Mouse (Mus musculus): ENCODE results near the gene Creg1.

DNA sequence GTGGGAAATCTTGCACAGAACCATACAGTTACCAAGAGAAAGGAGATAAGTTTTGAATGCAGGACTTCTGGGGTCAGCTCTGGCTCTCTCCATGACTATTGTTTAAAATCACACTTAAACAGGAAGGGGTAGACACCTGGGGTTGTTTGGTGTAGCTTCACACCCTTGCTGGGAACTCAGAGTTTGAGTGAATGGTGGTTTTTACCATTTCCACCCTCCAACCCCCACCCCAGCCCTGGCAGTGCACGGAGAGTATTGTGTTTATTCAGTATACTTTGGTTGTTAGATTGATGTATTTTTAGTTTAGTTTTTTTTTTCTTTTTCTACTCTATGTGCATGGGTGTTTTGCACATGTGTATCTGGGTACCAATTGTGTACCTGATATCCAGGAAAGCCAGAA lies 33.4 kb upstream of the Creg1 start:
- TF ChIP-seq CTCF (IDR thresholded peaks at IDR 0.05; ENCODE audit: low read depth, low read length) (no peak), POLR2A (IDR thresholded peaks at IDR 0.05; ENCODE audit: insufficient read depth, low read length) (no peak)

All from ES-Bruce4 (cell line).